Mouse (Mus musculus): ENCODE results near the gene 4930415O20Rik. TPM values are rescaled to one million over a fixed set of nuclear protein-coding genes. Genes with fewer than 3 reads are reported as not detected.

Gene 4930415O20Rik
- polyA plus RNA-seq, 1 experiment from 2014 or later: not detected

GRCm38 (mm10) chr15:98541064-98541463 lies 29.7 kb upstream of the 4930415O20Rik start:
- no peaks in the 10 kb centered on the region for H3K9me3 ChIP-seq
- no peak overlapping the region for H3K4me3 ChIP-seq
- H3K9ac ChIP-seq: no peak overlapping the region
- peaks cover 70% of the 10 kb centered on the region for H3K36me3 ChIP-seq
- H3K27ac ChIP-seq: no peak overlapping the region
- no peaks in the 10 kb centered on the region for H3K4me1 ChIP-seq
- no peak overlapping the region for H3K4me2 ChIP-seq (replicated peaks)
- 91% methylated on average over 6 of the region's 6 CpGs for WGBS
- H3K27me3 ChIP-seq: no peaks in the 10 kb centered on the region
- no peak for ATAC-seq (ENCODE audit: low FRiP score, low read depth)

- 74% methylated on average over 4 of the region's 4 CpGs for WGBS
- ATAC-seq (ENCODE audit: low FRiP score, low read depth): no peak
These were observed 27.5 kb upstream of the 4930415O20Rik start for GRCm38 (mm10) chr15:98543341-98543740.

GRCm38 (mm10) chr15:98545151-98545550 lies 25.7 kb upstream of the 4930415O20Rik start:
- H3K4me1 ChIP-seq: no peaks in the 10 kb centered on the region
- no peaks in the 10 kb centered on the region for H3K9me3 ChIP-seq
- no peaks in the 10 kb centered on the region for H3K27me3 ChIP-seq
- H3K4me2 ChIP-seq (replicated peaks): no peak overlapping the region
- no peak overlapping the region for H3K9ac ChIP-seq
- no peak overlapping the region for H3K4me3 ChIP-seq
- H3K27ac ChIP-seq: no peak overlapping the region
- WGBS: 96% methylated on average over 3 of the region's 3 CpGs
- ATAC-seq (ENCODE audit: low FRiP score, low read depth): no peak
- H3K36me3 ChIP-seq: peaks cover 90% of the 10 kb centered on the region

More at GRCm38 (mm10) chr15:98543341-98543740, 27.5 kb upstream of the 4930415O20Rik start:
- no peaks in the 10 kb centered on the region for H3K9me3 ChIP-seq
- H3K4me1 ChIP-seq: no peaks in the 10 kb centered on the region
- peak overlapping the region; percentile 50; the same call in 1 of the 2 replicates for H3K9ac ChIP-seq
- no peak overlapping the region for H3K4me3 ChIP-seq
- no peaks in the 10 kb centered on the region for H3K27me3 ChIP-seq
- H3K4me2 ChIP-seq (replicated peaks): no peak overlapping the region
- no peak overlapping the region for H3K27ac ChIP-seq
- H3K36me3 ChIP-seq: peaks cover 83% of the 10 kb centered on the region

- no peak for ATAC-seq (ENCODE audit: low FRiP score, low read depth)
- WGBS: 91% methylated on average over 5 of the region's 5 CpGs
- Histone ChIP-seq H3K4me2 (replicated peaks) (no peak overlapping the region), H3K9me3 (no peaks in the 10 kb centered on the region), H3K27ac (no peak overlapping the region), H3K27me3 (no peaks in the 10 kb centered on the region), H3K4me1 (no peaks in the 10 kb centered on the region), H3K4me3 (no peak overlapping the region), H3K36me3 (peaks cover 90% of the 10 kb centered on the region), H3K9ac (no peak overlapping the region)
These were observed 24.0 kb upstream of the 4930415O20Rik start for GRCm38 (mm10) chr15:98546843-98547242.

- no peak overlapping the region for H3K9ac ChIP-seq
- no peaks in the 10 kb centered on the region for H3K4me1 ChIP-seq
- H3K27me3 ChIP-seq: no peaks in the 10 kb centered on the region
- WGBS: 91% methylated on average over 2 of the region's 2 CpGs
- ATAC-seq (ENCODE audit: low FRiP score, low read depth): no peak
- H3K9me3 ChIP-seq: no peaks in the 10 kb centered on the region
- peaks cover 78% of the 10 kb centered on the region for H3K36me3 ChIP-seq
- no peak overlapping the region for H3K27ac ChIP-seq
- no peak overlapping the region for H3K4me3 ChIP-seq
- H3K4me2 ChIP-seq (replicated peaks): no peak overlapping the region
These were observed 18.0 kb upstream of the 4930415O20Rik start for GRCm38 (mm10) chr15:98552758-98553157.

GRCm38 (mm10) chr15:98555881-98556280 lies 14.9 kb upstream of the 4930415O20Rik start:
- WGBS: 92% methylated on average over 4 of the region's 4 CpGs
- H3K4me1 ChIP-seq: no peaks in the 10 kb centered on the region

GRCm38 (mm10) chr15:98557186-98557585 lies 13.6 kb upstream of the 4930415O20Rik start:
- Histone ChIP-seq H3K9ac (no peak overlapping the region), H3K4me1 (no peaks in the 10 kb centered on the region), H3K27ac (no peak overlapping the region), H3K4me2 (replicated peaks) (no peak overlapping the region), H3K4me3 (no peak overlapping the region), H3K36me3 (peaks cover 61% of the 10 kb centered on the region), H3K9me3 (no peaks in the 10 kb centered on the region), H3K27me3 (no peaks in the 10 kb centered on the region)
- no peak for ATAC-seq (ENCODE audit: low FRiP score, low read depth)
- 95% methylated on average over 5 of the region's 5 CpGs for WGBS

More at GRCm38 (mm10) chr15:98555881-98556280, 14.9 kb upstream of the 4930415O20Rik start:
- H3K4me2 ChIP-seq (replicated peaks): no peak overlapping the region
- no peak for ATAC-seq (ENCODE audit: low FRiP score, low read depth)
- H3K4me3 ChIP-seq: no peak overlapping the region
- H3K9ac ChIP-seq: no peak overlapping the region
- H3K27ac ChIP-seq: no peak overlapping the region
- H3K9me3 ChIP-seq: no peaks in the 10 kb centered on the region
- no peaks in the 10 kb centered on the region for H3K27me3 ChIP-seq
- peaks cover 74% of the 10 kb centered on the region for H3K36me3 ChIP-seq

- H3K36me3 ChIP-seq: peaks cover 12% of the 10 kb centered on the region
- H3K9me3 ChIP-seq: no peaks in the 10 kb centered on the region
- peak overlapping the region; percentile 92 for H3K27ac ChIP-seq
- H3K4me2 ChIP-seq (replicated peaks): peak overlapping the region; percentile 87
- H3K9ac ChIP-seq: peak overlapping the region; percentile 94
- 0% methylated on average over 15 of the region's 15 CpGs for WGBS
- peak overlapping the region; percentile 93 for H3K4me3 ChIP-seq
- H3K4me1 ChIP-seq: peaks cover 26% of the 10 kb centered on the region
- H3K27me3 ChIP-seq: no peaks in the 10 kb centered on the region
- ATAC-seq (ENCODE audit: low FRiP score, low read depth): no peak
These were observed 3.9 kb upstream of the 4930415O20Rik start for GRCm38 (mm10) chr15:98566973-98567277.

GRCm38 (mm10) chr15:98567278-98568134 lies 3.3 kb upstream of the 4930415O20Rik start:
- Histone ChIP-seq H3K4me1 (peaks cover 26% of the 10 kb centered on the region), H3K36me3 (peaks cover 12% of the 10 kb centered on the region), H3K4me2 (replicated peaks) (peak overlapping the region; percentile 88), H3K27me3 (no peaks in the 10 kb centered on the region), H3K4me3 (peak overlapping the region; percentile 93), H3K9me3 (no peaks in the 10 kb centered on the region), H3K9ac (peak overlapping the region; percentile 94), H3K27ac (peak overlapping the region; percentile 96)
- under 1% methylated on average over 88 of the region's 88 CpGs for WGBS
- ATAC-seq (ENCODE audit: low FRiP score, low read depth): peak; percentile 97

GRCm38 (mm10) chr15:98568256-98569033 lies 2.4 kb upstream of the 4930415O20Rik start:
- Histone ChIP-seq H3K9me3 (no peaks in the 10 kb centered on the region), H3K4me1 (peaks cover 26% of the 10 kb centered on the region), H3K4me3 (peak overlapping the region; percentile 93), H3K4me2 (replicated peaks) (peak overlapping the region; percentile 88), H3K27ac (peak overlapping the region; percentile 96), H3K36me3 (peaks cover 3% of the 10 kb centered on the region), H3K9ac (peak overlapping the region; percentile 91), H3K27me3 (no peaks in the 10 kb centered on the region)
- WGBS: 3% methylated on average over 22 of the region's 22 CpGs
- no peak for ATAC-seq (ENCODE audit: low FRiP score, low read depth)

GRCm38 (mm10) chr15:98569216-98569615 lies 1.6 kb upstream of the 4930415O20Rik start:
- H3K4me2 ChIP-seq (replicated peaks): peak overlapping the region; percentile 88
- H3K4me1 ChIP-seq: peaks cover 26% of the 10 kb centered on the region
- no peak for ATAC-seq (ENCODE audit: low FRiP score, low read depth)
- H3K9me3 ChIP-seq: no peaks in the 10 kb centered on the region
- no peak overlapping the region for H3K27ac ChIP-seq
- peak overlapping the region; percentile 93 for H3K4me3 ChIP-seq
- H3K36me3 ChIP-seq: no peaks in the 10 kb centered on the region; the same call in 1 of the 2 replicates
- H3K9ac ChIP-seq: peak overlapping the region; percentile 91
- WGBS: 67% methylated on average over 7 of the region's 7 CpGs
- H3K27me3 ChIP-seq: no peaks in the 10 kb centered on the region

- Histone ChIP-seq H3K27ac (no peak overlapping the region), H3K9ac (no peak overlapping the region), H3K4me1 (peaks cover 23% of the 10 kb centered on the region), H3K36me3 (no peaks in the 10 kb centered on the region; the same call in 1 of the 2 replicates), H3K27me3 (no peaks in the 10 kb centered on the region), H3K4me2 (replicated peaks) (no peak overlapping the region), H3K4me3 (no peak overlapping the region), H3K9me3 (no peaks in the 10 kb centered on the region)
- WGBS: 85% methylated on average over 4 of the region's 4 CpGs
- ATAC-seq (ENCODE audit: low FRiP score, low read depth): no peak
These were observed 924 bp upstream of the 4930415O20Rik start for GRCm38 (mm10) chr15:98569795-98570365.
